Mouse (Mus musculus) urinary bladder, postnatal 10 days (tissue): ENCODE measurements around the gene Pdxk.

Source experiments
- DNase-seq: peaks from one replicate; pipeline ENCODE4 v3.0.0; 2022; ENCODE audit warnings: low spot score

Pdxk gene

GRCm38 (mm10) chr10:78458348-78459111, 6.2 kb downstream of the Pdxk start:
- no peak for DNase-seq

GRCm38 (mm10) chr10:78457495-78458347, 7.1 kb downstream of the Pdxk start:
- no peak for DNase-seq

GRCm38 (mm10) chr10:78456696-78457095, 8.1 kb downstream of the Pdxk start:
- DNase-seq = no peak

- DNase-seq = no peak
Measured at GRCm38 (mm10) chr10:78452641-78453040, 12.1 kb downstream of the Pdxk start.

GRCm38 (mm10) chr10:78450761-78451160, 14.0 kb downstream of the Pdxk start:
- DNase-seq = no peak

- DNase-seq = no peak
Measured at GRCm38 (mm10) chr10:78447396-78447795, 17.4 kb downstream of the Pdxk start.

GRCm38 (mm10) chr10:78446195-78446594, 18.6 kb downstream of the Pdxk start:
- no peak for DNase-seq

GRCm38 (mm10) chr10:78442292-78442691, 22.5 kb downstream of the Pdxk start:
- DNase-seq = no peak

- DNase-seq = no peak
Measured at GRCm38 (mm10) chr10:78441606-78442005, 23.2 kb downstream of the Pdxk start.

GRCm38 (mm10) chr10:78440812-78441211, 24.0 kb downstream of the Pdxk start:
- DNase-seq = no peak

- DNase-seq = no peak
Measured at GRCm38 (mm10) chr10:78439990-78440389, 24.8 kb downstream of the Pdxk start.

- no peak for DNase-seq
Measured at GRCm38 (mm10) chr10:78439550-78439949, 25.2 kb downstream of the Pdxk start.

GRCm38 (mm10) chr10:78438094-78438493, 26.7 kb downstream of the Pdxk start:
- peak; percentile 43 for DNase-seq

GRCm38 (mm10) chr10:78432853-78433252, 31.9 kb downstream of the Pdxk start:
- DNase-seq = no peak

- no peak for DNase-seq
Measured at GRCm38 (mm10) chr10:78429776-78430175, 35.0 kb downstream of the Pdxk start.

GRCm38 (mm10) chr10:78429180-78429579, 35.6 kb downstream of the Pdxk start:
- DNase-seq = no peak

- no peak for DNase-seq
Measured at GRCm38 (mm10) chr10:78428070-78428469, 36.7 kb downstream of the Pdxk start.

GRCm38 (mm10) chr10:78426117-78426735, 38.5 kb downstream of the Pdxk start:
- no peak for DNase-seq

GRCm38 (mm10) chr10:78425181-78426041, 39.4 kb downstream of the Pdxk start, which contains the start of gene Cstb:
TSS of gene Cstb (plus strand) at chr10:78425669.
- peak; percentile 55 for DNase-seq

- no peak for DNase-seq
Measured at GRCm38 (mm10) chr10:78422614-78423013, 42.2 kb downstream of the Pdxk start.

- DNase-seq = no peak
Measured at GRCm38 (mm10) chr10:78420929-78421328, 43.8 kb downstream of the Pdxk start.

- DNase-seq = no peak
Measured at GRCm38 (mm10) chr10:78418791-78419190, 46.0 kb downstream of the Pdxk start.
